Mouse (Mus musculus): ENCODE results near the gene Abcc1. TPM values are rescaled to one million over a fixed set of nuclear protein-coding genes. Genes with fewer than 3 reads are reported as not detected.

Gene Abcc1
- polyA plus RNA-seq, 2 experiments, result 10.4 to 11.0 TPM

- no peaks in the 10 kb centered on the region for H3K9me3 ChIP-seq (ENCODE audit: control insufficient read depth, low read length)
- H3K4me3 ChIP-seq (replicated peaks; ENCODE audit: low read length), result no peak overlapping the region
- DNase-seq (ENCODE audit: low spot score) (no peak), ATAC-seq (ENCODE audit: low FRiP score, low read depth) (no peak)
- peaks cover 6% of the 10 kb centered on the region for H3K36me3 ChIP-seq (ENCODE audit: control insufficient read depth, insufficient read depth, low read length)
- no peak for TF ChIP-seq POLR2A (IDR thresholded peaks at IDR 0.05; ENCODE audit: borderline replicate concordance, extremely low read depth, insufficient read depth, insufficient read length)
- H3K4me1 ChIP-seq (ENCODE audit: control insufficient read depth, insufficient read depth, low read length), result no peaks in the 10 kb centered on the region
- no peak overlapping the region for H3K27ac ChIP-seq (replicated peaks; ENCODE audit: low read depth, low read length)
- H3K27me3 ChIP-seq (ENCODE audit: control insufficient read depth, insufficient read depth, low read length), result no peaks in the 10 kb centered on the region
- H3K4me2 ChIP-seq (replicated peaks; ENCODE audit: low read depth, low read length, severe bottlenecking), result no peak overlapping the region
- WGBS, result 71% methylated on average over 5 of the region's 5 CpGs
- H3K9ac ChIP-seq (ENCODE audit: low read depth, low read length, severe bottlenecking), result no peak overlapping the region
Observed at GRCm38 (mm10) chr16:14420496-14421132, 59.3 kb downstream of the Abcc1 start.

DNA sequence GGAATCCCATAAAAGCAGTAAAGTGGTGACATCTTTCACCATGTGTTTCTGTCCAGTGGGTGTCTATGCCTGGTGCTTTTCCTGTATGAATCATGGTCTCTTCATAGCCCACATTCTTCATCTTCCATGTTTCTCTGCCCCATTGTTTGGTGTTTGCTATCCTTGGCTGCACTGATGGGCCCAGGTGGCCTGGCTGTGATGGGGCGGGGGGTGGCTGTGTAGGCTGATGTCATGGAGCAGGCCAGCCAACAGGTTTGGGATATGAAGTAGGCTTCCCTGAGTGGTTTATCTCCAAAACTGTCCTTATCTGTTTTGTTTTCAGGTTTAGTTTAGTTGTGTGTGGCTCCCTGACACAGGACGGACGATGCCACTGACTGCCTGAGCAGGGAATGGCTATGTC lies 60.7 kb downstream of the Abcc1 start:
- H3K36me3 ChIP-seq (ENCODE audit: control insufficient read depth, insufficient read depth, low read length), result peaks cover 6% of the 10 kb centered on the region
- H3K4me1 ChIP-seq (ENCODE audit: control insufficient read depth, insufficient read depth, low read length), result no peaks in the 10 kb centered on the region
- no peaks in the 10 kb centered on the region for H3K9me3 ChIP-seq (ENCODE audit: control insufficient read depth, low read length)
- no peaks in the 10 kb centered on the region for H3K27me3 ChIP-seq (ENCODE audit: control insufficient read depth, insufficient read depth, low read length)
- ATAC-seq (ENCODE audit: low FRiP score, low read depth) (no peak), DNase-seq (ENCODE audit: low spot score) (no peak)
- no peak overlapping the region for H3K4me3 ChIP-seq (replicated peaks; ENCODE audit: low read length)
- TF ChIP-seq POLR2A (IDR thresholded peaks at IDR 0.05; ENCODE audit: borderline replicate concordance, extremely low read depth, insufficient read depth, insufficient read length), result no peak
- H3K9ac ChIP-seq (ENCODE audit: low read depth, low read length, severe bottlenecking), result no peak overlapping the region
- H3K27ac ChIP-seq (replicated peaks; ENCODE audit: low read depth, low read length), result no peak overlapping the region
- H3K4me2 ChIP-seq (replicated peaks; ENCODE audit: low read depth, low read length, severe bottlenecking), result no peak overlapping the region
- 82% methylated on average over 3 of the region's 3 CpGs for WGBS

GRCm38 (mm10) chr16:14429371-14429770 lies 68.0 kb downstream of the Abcc1 start:
- no peak for ATAC-seq (ENCODE audit: low FRiP score, low read depth)
- Histone ChIP-seq H3K4me2 (replicated peaks; ENCODE audit: low read depth, low read length, severe bottlenecking) (no peak overlapping the region), H3K36me3 (ENCODE audit: control insufficient read depth, insufficient read depth, low read length) (peaks cover 5% of the 10 kb centered on the region; the same call in 1 of the 2 replicates), H3K27me3 (ENCODE audit: control insufficient read depth, insufficient read depth, low read length) (no peaks in the 10 kb centered on the region), H3K4me3 (replicated peaks; ENCODE audit: low read length) (no peak overlapping the region), H3K9ac (ENCODE audit: low read depth, low read length, severe bottlenecking) (no peak overlapping the region), H3K27ac (replicated peaks; ENCODE audit: low read depth, low read length) (no peak overlapping the region), H3K4me1 (ENCODE audit: control insufficient read depth, insufficient read depth, low read length) (no peaks in the 10 kb centered on the region), H3K9me3 (ENCODE audit: control insufficient read depth, low read length) (no peaks in the 10 kb centered on the region)
- no peak for DNase-seq (ENCODE audit: low spot score)
- 85% methylated on average over 6 of the region's 6 CpGs for WGBS
- TF ChIP-seq POLR2A (IDR thresholded peaks at IDR 0.05; ENCODE audit: borderline replicate concordance, extremely low read depth, insufficient read depth, insufficient read length), result no peak

GRCm38 (mm10) chr16:14432996-14433395 lies 71.6 kb downstream of the Abcc1 start:
- no peak for TF ChIP-seq POLR2A (IDR thresholded peaks at IDR 0.05; ENCODE audit: borderline replicate concordance, extremely low read depth, insufficient read depth, insufficient read length)
- no peak for DNase-seq (ENCODE audit: low spot score)
- Histone ChIP-seq H3K27ac (replicated peaks; ENCODE audit: low read depth, low read length) (no peak overlapping the region), H3K9ac (ENCODE audit: low read depth, low read length, severe bottlenecking) (no peak overlapping the region), H3K4me2 (replicated peaks; ENCODE audit: low read depth, low read length, severe bottlenecking) (no peak overlapping the region), H3K27me3 (ENCODE audit: control insufficient read depth, insufficient read depth, low read length) (no peaks in the 10 kb centered on the region), H3K9me3 (ENCODE audit: control insufficient read depth, low read length) (no peaks in the 10 kb centered on the region), H3K4me3 (replicated peaks; ENCODE audit: low read length) (no peak overlapping the region), H3K4me1 (ENCODE audit: control insufficient read depth, insufficient read depth, low read length) (no peaks in the 10 kb centered on the region), H3K36me3 (ENCODE audit: control insufficient read depth, insufficient read depth, low read length) (peaks cover 8% of the 10 kb centered on the region; the same call in 1 of the 2 replicates)
- no peak for ATAC-seq (ENCODE audit: low FRiP score, low read depth)
- 87% methylated on average over 5 of the region's 5 CpGs for WGBS

GRCm38 (mm10) chr16:14435526-14435925 lies 74.2 kb downstream of the Abcc1 start:
- H3K27ac ChIP-seq (replicated peaks; ENCODE audit: low read depth, low read length), result no peak overlapping the region
- H3K9me3 ChIP-seq (ENCODE audit: control insufficient read depth, low read length), result no peaks in the 10 kb centered on the region
- no peak overlapping the region for H3K9ac ChIP-seq (ENCODE audit: low read depth, low read length, severe bottlenecking)
- DNase-seq (ENCODE audit: low spot score), result no peak
- no peak for TF ChIP-seq POLR2A (IDR thresholded peaks at IDR 0.05; ENCODE audit: borderline replicate concordance, extremely low read depth, insufficient read depth, insufficient read length)
- H3K27me3 ChIP-seq (ENCODE audit: control insufficient read depth, insufficient read depth, low read length), result no peaks in the 10 kb centered on the region
- WGBS, result 90% methylated on average over 1 of the region's 1 CpGs
- H3K36me3 ChIP-seq (ENCODE audit: control insufficient read depth, insufficient read depth, low read length), result peaks cover 4% of the 10 kb centered on the region; the same call in 1 of the 2 replicates
- H3K4me2 ChIP-seq (replicated peaks; ENCODE audit: low read depth, low read length, severe bottlenecking), result no peak overlapping the region
- no peak for ATAC-seq (ENCODE audit: low FRiP score, low read depth)
- H3K4me3 ChIP-seq (replicated peaks; ENCODE audit: low read length), result no peak overlapping the region
- H3K4me1 ChIP-seq (ENCODE audit: control insufficient read depth, insufficient read depth, low read length), result no peaks in the 10 kb centered on the region

All from limb, embryonic 14.5 days (tissue).